Mouse (Mus musculus): ENCODE measurements around the gene Drd3. TPM values are rescaled to one million over a fixed set of nuclear protein-coding genes. Genes with fewer than 3 reads are reported as not detected.

Drd3 gene
- total and polyA plus RNA-seq, 2 experiments, result not detected

DNA sequence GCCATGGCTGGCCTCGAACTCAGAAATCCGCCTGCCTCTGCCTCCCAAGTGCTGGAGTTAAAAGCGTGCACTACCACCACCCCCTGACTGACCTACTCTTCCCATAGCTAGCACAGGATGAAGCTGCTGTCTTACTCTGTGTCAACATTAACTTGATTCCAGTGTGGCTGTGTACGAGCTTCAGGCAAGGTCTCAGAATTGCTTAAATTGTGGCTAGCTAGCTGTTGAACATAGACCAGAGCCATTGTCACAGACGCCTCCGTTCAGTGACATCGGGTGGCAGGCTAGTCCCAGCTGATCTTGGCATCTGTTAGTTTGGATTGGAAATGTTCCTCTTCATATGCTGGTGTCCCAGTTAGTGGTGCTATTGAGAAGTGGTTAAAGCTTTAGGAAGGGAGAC lies 42.5 kb upstream of the Drd3 start:
- DNase-seq (ENCODE audit: extremely low read depth, low read depth, low spot score), result no peak
- Histone ChIP-seq H3K4me3 (ENCODE audit: insufficient read depth, low read depth, low read length) (no peak overlapping the region), H3K27me3 (ENCODE audit: control insufficient read depth, insufficient read depth, low read length) (no peaks in the 10 kb centered on the region), H3K9ac (ENCODE audit: low read depth, low read length) (no peak overlapping the region), H3K4me1 (ENCODE audit: control insufficient read depth, insufficient read depth, low read length) (no peaks in the 10 kb centered on the region), H3K79me2 (ENCODE audit: control insufficient read depth, insufficient read depth, low read length) (no peaks in the 10 kb centered on the region), H3K36me3 (ENCODE audit: control insufficient read depth, insufficient read depth, low read length) (no peaks in the 10 kb centered on the region), H3K27ac (replicated peaks; ENCODE audit: insufficient read depth, low read depth, low read length) (no peak overlapping the region)
- WGBS, result 87% methylated on average over 7 of the region's 7 CpGs
- TF ChIP-seq POLR2A (IDR thresholded peaks at IDR 0.05; ENCODE audit: extremely low read depth, insufficient read depth, low read length) (no peak), CTCF (IDR thresholded peaks at IDR 0.05; ENCODE audit: low read depth, low read length) (no peak)

DNA sequence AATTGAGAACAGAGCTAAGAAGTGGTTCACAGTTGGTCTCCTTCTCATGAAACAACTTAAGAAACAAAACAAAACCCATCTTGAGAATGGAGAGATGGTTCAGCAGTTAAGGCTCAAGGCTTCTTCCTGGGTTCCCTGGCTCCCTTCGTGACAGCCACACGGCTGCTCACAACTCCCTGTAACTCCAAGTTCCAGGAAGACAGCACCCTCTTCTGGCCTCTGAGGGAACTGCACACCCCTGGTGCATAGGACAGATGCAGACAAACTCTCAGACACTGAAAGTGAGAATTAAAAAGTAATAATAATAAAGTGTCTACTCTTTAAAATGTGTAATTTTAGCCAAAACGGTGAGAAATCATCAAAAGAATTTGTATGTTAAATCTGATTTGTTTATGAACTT lies 29.4 kb upstream of the Drd3 start:
- H3K4me3 ChIP-seq (ENCODE audit: insufficient read depth, low read depth, low read length), result no peak overlapping the region
- 69% methylated on average over 3 of the region's 3 CpGs for WGBS
- no peak for DNase-seq (ENCODE audit: extremely low read depth, low read depth, low spot score)
- no peaks in the 10 kb centered on the region for H3K4me1 ChIP-seq (ENCODE audit: control insufficient read depth, insufficient read depth, low read length)
- no peaks in the 10 kb centered on the region for H3K36me3 ChIP-seq (ENCODE audit: control insufficient read depth, insufficient read depth, low read length)
- H3K9ac ChIP-seq (ENCODE audit: low read depth, low read length), result no peak overlapping the region
- H3K79me2 ChIP-seq (ENCODE audit: control insufficient read depth, insufficient read depth, low read length), result no peaks in the 10 kb centered on the region
- TF ChIP-seq CTCF (IDR thresholded peaks at IDR 0.05; ENCODE audit: low read depth, low read length), result peak; percentile 40; the same call in 1 of the 2 replicates
- TF ChIP-seq POLR2A (IDR thresholded peaks at IDR 0.05; ENCODE audit: extremely low read depth, insufficient read depth, low read length), result no peak
- H3K27me3 ChIP-seq (ENCODE audit: control insufficient read depth, insufficient read depth, low read length), result no peaks in the 10 kb centered on the region
- H3K27ac ChIP-seq (replicated peaks; ENCODE audit: insufficient read depth, low read depth, low read length), result no peak overlapping the region

- Histone ChIP-seq H3K36me3 (ENCODE audit: control insufficient read depth, insufficient read depth, low read length) (no peaks in the 10 kb centered on the region), H3K79me2 (ENCODE audit: control insufficient read depth, insufficient read depth, low read length) (no peaks in the 10 kb centered on the region)
- DNase-seq (ENCODE audit: extremely low read depth, low read depth, low spot score), result no peak
Observed at GRCm38 (mm10) chr16:43729506-43730221, 24.2 kb upstream of the Drd3 start.

GRCm38 (mm10) chr16:43730281-43730680 lies 23.5 kb upstream of the Drd3 start:
- Histone ChIP-seq H3K4me1 (ENCODE audit: control insufficient read depth, insufficient read depth, low read length) (no peaks in the 10 kb centered on the region), H3K36me3 (ENCODE audit: control insufficient read depth, insufficient read depth, low read length) (no peaks in the 10 kb centered on the region), H3K4me3 (ENCODE audit: insufficient read depth, low read depth, low read length) (no peak overlapping the region), H3K9ac (ENCODE audit: low read depth, low read length) (no peak overlapping the region), H3K79me2 (ENCODE audit: control insufficient read depth, insufficient read depth, low read length) (no peaks in the 10 kb centered on the region), H3K27me3 (ENCODE audit: control insufficient read depth, insufficient read depth, low read length) (no peaks in the 10 kb centered on the region), H3K27ac (replicated peaks; ENCODE audit: insufficient read depth, low read depth, low read length) (no peak overlapping the region)
- TF ChIP-seq CTCF (IDR thresholded peaks at IDR 0.05; ENCODE audit: low read depth, low read length) (no peak), POLR2A (IDR thresholded peaks at IDR 0.05; ENCODE audit: extremely low read depth, insufficient read depth, low read length) (no peak)
- DNase-seq (ENCODE audit: extremely low read depth, low read depth, low spot score), result no peak
- 68% methylated on average over 4 of the region's 4 CpGs for WGBS

More at GRCm38 (mm10) chr16:43729506-43730221, 24.2 kb upstream of the Drd3 start:
- TF ChIP-seq POLR2A (IDR thresholded peaks at IDR 0.05; ENCODE audit: extremely low read depth, insufficient read depth, low read length), result no peak
- Histone ChIP-seq H3K27ac (replicated peaks; ENCODE audit: insufficient read depth, low read depth, low read length) (no peak overlapping the region), H3K4me1 (ENCODE audit: control insufficient read depth, insufficient read depth, low read length) (no peaks in the 10 kb centered on the region), H3K4me3 (ENCODE audit: insufficient read depth, low read depth, low read length) (no peak overlapping the region), H3K9ac (ENCODE audit: low read depth, low read length) (no peak overlapping the region), H3K27me3 (ENCODE audit: control insufficient read depth, insufficient read depth, low read length) (no peaks in the 10 kb centered on the region)
- 80% methylated on average over 8 of the region's 8 CpGs for WGBS

DNA sequence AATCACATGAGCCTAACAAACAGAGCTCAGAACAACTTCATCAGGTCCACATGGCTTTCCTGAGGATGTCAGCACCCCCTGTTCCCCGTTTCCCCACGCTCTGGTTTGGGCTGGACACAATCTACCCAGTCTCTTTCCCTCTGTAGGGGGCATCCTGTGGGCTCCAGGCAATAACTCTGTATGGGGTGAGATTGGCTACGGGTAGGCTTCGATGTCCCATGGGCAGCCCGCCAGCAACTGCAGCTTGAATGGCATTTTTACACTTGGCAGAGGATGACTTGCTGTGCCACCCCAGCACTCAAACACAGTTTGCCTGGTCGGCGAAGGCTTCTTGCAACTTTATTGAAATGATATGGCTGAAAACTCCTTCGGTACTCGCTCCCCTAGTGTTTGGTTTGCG lies 21.3 kb upstream of the Drd3 start:
- 92% methylated on average over 10 of the region's 10 CpGs for WGBS
- no peak overlapping the region for H3K27ac ChIP-seq (replicated peaks; ENCODE audit: insufficient read depth, low read depth, low read length)

GRCm38 (mm10) chr16:43732900-43733299 lies 20.9 kb upstream of the Drd3 start:
- Histone ChIP-seq H3K36me3 (ENCODE audit: control insufficient read depth, insufficient read depth, low read length) (no peaks in the 10 kb centered on the region), H3K4me1 (ENCODE audit: control insufficient read depth, insufficient read depth, low read length) (no peaks in the 10 kb centered on the region), H3K4me3 (ENCODE audit: insufficient read depth, low read depth, low read length) (no peak overlapping the region), H3K79me2 (ENCODE audit: control insufficient read depth, insufficient read depth, low read length) (no peaks in the 10 kb centered on the region), H3K27me3 (ENCODE audit: control insufficient read depth, insufficient read depth, low read length) (no peaks in the 10 kb centered on the region), H3K9ac (ENCODE audit: low read depth, low read length) (no peak overlapping the region), H3K27ac (replicated peaks; ENCODE audit: insufficient read depth, low read depth, low read length) (no peak overlapping the region)
- no peak for TF ChIP-seq POLR2A (IDR thresholded peaks at IDR 0.05; ENCODE audit: extremely low read depth, insufficient read depth, low read length)
- no peak for TF ChIP-seq CTCF (IDR thresholded peaks at IDR 0.05; ENCODE audit: low read depth, low read length)
- WGBS, result 85% methylated on average over 5 of the region's 5 CpGs
- DNase-seq (ENCODE audit: extremely low read depth, low read depth, low spot score), result no peak

More for the DNA sequence above, 21.3 kb upstream of the Drd3 start:
- TF ChIP-seq POLR2A (IDR thresholded peaks at IDR 0.05; ENCODE audit: extremely low read depth, insufficient read depth, low read length) (no peak), CTCF (IDR thresholded peaks at IDR 0.05; ENCODE audit: low read depth, low read length) (no peak)
- Histone ChIP-seq H3K79me2 (ENCODE audit: control insufficient read depth, insufficient read depth, low read length) (no peaks in the 10 kb centered on the region), H3K9ac (ENCODE audit: low read depth, low read length) (no peak overlapping the region), H3K36me3 (ENCODE audit: control insufficient read depth, insufficient read depth, low read length) (no peaks in the 10 kb centered on the region), H3K4me3 (ENCODE audit: insufficient read depth, low read depth, low read length) (no peak overlapping the region), H3K27me3 (ENCODE audit: control insufficient read depth, insufficient read depth, low read length) (no peaks in the 10 kb centered on the region), H3K4me1 (ENCODE audit: control insufficient read depth, insufficient read depth, low read length) (no peaks in the 10 kb centered on the region)
- no peak for DNase-seq (ENCODE audit: extremely low read depth, low read depth, low spot score)

Data from liver, adult 2 months (tissue).